Mouse (Mus musculus): ENCODE data around the gene Sh3bgrl3.
"Not testable (repeated sequence)": the region's sequence is repeated elsewhere in the genome, so short reads cannot be mapped to it uniquely, and the experiment has no call there.

Sh3bgrl3 gene

GRCm38 (mm10) chr4:134128221-134128982, at the start of gene Sh3bgrl3:
Sh3bgrl3 (minus strand) TSS chr4:134128789.
- in situ Hi-C loops (cut with MboI, MseI) = loop anchor here (5.0 kb wide), 2 partner anchors 36 to 91 kb away; no protein-coding TSS in a partner anchor

DNA sequence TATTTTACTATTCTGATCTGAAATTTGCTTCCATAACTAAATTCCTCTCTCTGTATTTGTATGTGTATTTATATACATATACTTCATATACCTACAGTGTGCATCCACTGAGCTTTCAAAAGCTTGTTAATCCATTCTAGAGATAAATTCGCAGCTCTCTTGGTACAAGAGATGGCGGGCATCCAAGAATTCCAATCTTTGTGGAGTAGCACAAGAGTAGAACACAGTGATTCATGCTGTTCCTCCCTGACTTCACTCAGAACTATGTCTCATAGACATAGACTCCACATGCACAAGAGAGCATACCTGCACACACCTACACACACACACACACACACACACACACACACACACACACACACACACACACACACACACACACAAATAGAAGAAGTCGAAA, 43.8 kb upstream of the Sh3bgrl3 start:
- in situ Hi-C loops (cut with MboI, MseI) = no loop called here

DNA sequence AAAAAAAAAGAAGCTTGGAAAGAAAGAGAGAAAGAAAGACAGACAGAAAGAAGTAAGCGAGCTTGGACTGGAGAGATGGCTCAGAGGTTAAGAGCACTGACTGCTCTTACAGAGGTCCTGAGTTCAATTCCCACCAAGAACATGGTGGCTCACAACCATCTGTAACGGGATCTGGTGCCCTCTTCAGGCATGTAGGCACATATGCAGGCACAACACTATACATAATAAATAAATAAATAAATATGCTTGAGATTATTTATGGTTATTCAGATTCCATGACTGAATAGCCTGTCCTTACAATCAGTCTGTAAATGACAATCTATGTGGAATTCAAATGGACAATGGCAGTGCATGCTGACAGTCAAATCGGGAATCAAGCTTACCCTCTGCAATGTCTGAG, 38.3 kb upstream of the Sh3bgrl3 start:
- in situ Hi-C loops (cut with MboI, MseI) = no loop called here

- in situ Hi-C loops (cut with MboI, MseI) = no loop called here
Measured at GRCm38 (mm10) chr4:134165548-134166465, 37.2 kb upstream of the Sh3bgrl3 start.

- in situ Hi-C loops (cut with MboI, MseI) = no loop called here
Measured at GRCm38 (mm10) chr4:134165024-134165423, 36.4 kb upstream of the Sh3bgrl3 start.

DNA sequence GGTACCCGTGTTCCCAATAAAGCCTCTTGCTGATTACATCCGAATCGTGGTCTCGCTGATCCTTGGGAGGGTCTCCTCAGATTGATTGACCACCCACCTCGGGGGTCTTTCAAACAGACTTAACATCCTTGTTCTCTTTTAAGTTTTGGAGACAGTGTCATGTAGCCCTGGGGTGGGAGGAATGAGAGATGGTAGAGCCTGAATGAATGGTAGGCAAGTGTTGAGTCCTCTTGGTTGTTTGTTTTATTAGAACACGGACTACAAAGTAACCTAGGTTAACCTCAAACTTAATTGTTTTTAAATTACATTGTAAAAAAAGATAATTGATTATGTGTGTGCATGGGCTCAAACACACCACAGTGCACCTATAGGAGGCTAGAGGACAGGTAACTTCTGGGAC, 36.0 kb upstream of the Sh3bgrl3 start:
- in situ Hi-C loops (cut with MboI, MseI) = no loop called here

DNA sequence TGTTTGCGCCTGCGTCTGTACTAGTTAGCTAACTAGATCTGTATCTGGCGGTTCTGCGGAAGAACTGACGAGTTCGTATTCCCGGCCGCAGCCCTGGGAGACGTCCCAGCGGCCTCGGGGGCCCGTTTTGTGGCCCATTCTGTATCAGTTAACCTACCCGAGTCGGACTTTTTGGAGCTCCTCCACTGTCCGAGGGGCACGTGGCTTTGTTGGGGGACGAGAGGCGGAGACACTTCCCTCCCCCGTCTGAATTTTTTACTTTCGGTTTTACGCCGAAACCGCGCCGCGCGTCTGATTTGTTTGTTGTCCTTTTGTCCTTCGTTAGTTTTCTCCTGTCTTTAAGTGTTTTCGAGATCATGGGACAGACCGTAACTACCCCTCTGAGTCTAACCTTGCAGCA, 31.5 kb upstream of the Sh3bgrl3 start:
- in situ Hi-C loops (cut with MboI, MseI) = not testable (repeated sequence)

DNA sequence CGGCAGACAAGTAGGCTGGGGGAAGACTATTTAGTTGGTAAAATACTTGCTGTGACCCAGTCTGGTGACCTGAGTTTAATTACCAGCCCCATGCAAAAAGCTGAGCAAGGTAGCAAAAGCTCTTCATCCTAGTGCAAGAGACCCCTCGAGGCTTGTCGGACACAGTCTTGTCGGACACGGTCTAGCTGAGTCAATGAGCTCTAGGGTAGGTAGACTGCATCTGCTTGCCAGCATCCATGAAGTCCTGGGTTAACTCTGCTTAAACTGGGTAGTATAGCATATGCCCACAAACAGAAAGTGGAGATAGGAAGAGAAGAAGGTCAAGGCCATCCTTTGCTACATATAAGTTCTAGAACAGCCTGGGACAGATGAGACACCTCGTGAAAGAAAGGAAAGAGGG, 30.2 kb upstream of the Sh3bgrl3 start:
- in situ Hi-C loops (cut with MboI, MseI) = no loop called here

DNA sequence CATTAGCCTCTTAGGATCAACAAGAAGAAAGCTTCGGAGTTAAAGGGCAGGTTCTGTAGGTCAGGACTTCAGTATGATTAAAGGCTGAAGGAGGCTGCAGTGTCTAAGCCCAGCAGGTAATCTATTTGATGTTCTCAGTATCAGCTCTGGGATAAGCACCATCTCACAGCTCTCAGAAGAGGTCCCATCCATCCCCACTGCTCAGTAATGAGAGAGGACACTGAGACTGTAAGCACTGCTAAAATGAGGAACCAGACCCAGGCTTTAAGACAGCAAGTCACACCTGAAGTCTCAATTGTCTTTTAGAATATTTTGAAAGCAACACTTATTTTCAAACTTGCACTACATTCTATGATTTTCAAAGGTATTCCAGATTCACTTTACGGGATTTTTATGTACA, 29.0 kb upstream of the Sh3bgrl3 start:
- in situ Hi-C loops (cut with MboI, MseI) = no loop called here

DNA sequence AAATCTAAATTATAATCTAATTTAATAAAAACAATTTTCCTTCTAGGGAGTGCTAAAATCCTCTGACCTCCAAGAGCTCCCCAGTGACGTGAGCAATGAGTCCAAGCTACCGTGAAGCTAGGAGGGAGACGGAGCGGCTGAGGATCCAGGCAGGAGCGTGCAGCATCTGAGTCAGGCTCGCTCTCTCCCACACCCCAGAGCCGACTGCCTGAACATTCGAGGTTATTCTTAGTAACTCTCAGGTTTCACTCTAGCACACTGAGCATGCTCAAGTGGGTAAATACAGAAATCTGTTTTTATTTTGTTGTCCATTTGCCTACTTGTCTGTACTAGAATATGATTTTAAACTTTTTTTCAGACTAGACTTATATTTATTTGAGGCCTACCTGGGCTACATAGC, 28.2 kb upstream of the Sh3bgrl3 start:
- in situ Hi-C loops (cut with MboI, MseI) = no loop called here

- in situ Hi-C loops (cut with MboI, MseI) = no loop called here
Measured at GRCm38 (mm10) chr4:134155961-134156465, 27.4 kb upstream of the Sh3bgrl3 start.

- in situ Hi-C loops (cut with MboI, MseI) = no loop called here
Measured at GRCm38 (mm10) chr4:134155531-134155930, 26.9 kb upstream of the Sh3bgrl3 start.

- in situ Hi-C loops (cut with MboI, MseI) = no loop called here
Measured at GRCm38 (mm10) chr4:134154354-134154753, 25.8 kb upstream of the Sh3bgrl3 start.

- in situ Hi-C loops (cut with MboI, MseI) = no loop called here
Measured at GRCm38 (mm10) chr4:134153656-134154055, 25.1 kb upstream of the Sh3bgrl3 start.

GRCm38 (mm10) chr4:134152112-134152511, 23.5 kb upstream of the Sh3bgrl3 start:
- in situ Hi-C loops (cut with MboI, MseI) = no loop called here

GRCm38 (mm10) chr4:134149389-134149788, 20.8 kb upstream of the Sh3bgrl3 start:
- in situ Hi-C loops (cut with MboI, MseI) = no loop called here

DNA sequence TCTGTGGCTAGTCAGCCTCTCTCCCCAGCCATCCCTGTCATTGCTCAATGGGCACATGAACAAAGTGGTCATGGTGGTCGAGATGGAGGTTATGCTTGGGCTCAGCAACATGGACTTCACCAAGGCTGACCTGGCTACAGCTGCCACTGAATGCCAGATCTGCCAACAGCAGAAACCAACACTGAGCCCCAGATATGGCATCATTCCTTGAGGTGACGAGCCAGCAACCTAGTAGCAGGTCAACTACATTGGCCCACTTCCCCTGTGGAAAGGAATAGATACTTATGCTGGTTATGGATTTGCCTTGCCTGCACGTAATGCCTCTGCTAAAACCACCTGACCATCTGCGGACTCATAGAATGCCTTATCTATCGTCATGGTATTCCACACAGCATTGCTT, 15.7 kb upstream of the Sh3bgrl3 start:
- in situ Hi-C loops (cut with MboI, MseI) = not testable (repeated sequence)

DNA sequence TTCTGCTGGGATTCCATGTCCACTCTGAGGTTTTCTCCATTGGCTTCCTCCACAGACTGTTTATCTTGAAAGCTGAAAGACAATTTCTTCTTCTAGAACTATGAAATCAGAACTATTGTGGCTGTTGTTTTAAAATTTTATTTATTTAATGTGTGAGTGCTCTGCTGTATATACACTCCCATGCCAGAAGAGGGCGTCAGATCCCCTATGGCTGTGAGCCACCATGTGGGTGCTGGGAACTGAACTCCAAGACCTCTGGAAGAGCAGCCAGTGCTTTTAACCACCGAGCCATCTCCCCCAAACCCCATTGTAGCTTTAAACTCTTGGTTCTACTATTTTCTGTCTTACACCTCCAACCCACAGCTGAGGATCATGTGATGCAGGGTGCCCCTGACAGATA, 10.3 kb upstream of the Sh3bgrl3 start:
- in situ Hi-C loops (cut with MboI, MseI) = no loop called here

DNA sequence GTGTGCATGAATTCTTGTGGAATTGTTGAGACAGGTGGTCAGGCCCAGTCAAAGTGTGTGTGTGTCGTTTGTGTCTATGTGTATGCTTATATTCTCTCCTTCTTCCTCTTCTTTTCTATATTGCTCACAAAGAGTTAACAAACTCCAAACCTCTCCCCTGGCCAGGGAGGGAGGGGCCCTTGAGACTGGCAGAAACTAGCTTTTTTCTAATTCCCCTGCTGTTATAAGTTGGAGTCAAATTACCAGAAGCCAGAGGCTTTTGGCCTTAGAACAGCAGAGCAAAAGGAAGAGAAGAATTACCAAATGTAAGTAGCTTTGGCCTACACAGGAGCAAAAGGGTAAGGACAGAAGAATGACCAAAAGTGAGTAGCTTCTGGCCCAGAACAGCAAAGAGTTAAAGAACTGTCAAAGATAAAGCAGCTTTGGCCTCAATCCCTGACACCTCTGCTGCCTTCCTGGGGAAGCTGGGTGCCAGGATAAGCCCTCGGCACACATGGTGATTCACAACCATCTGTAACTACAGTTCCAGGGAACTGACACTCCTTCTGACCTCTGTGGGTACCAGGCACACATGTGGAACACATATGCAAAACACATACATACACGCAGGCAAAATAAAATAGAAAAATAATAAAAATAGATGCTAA, 7.8 kb upstream of the Sh3bgrl3 start:
- in situ Hi-C loops (cut with MboI, MseI) = no loop called here

GRCm38 (mm10) chr4:134132519-134133095, 4.0 kb upstream of the Sh3bgrl3 start:
- in situ Hi-C loops (cut with MboI, MseI) = loop anchor here (5.0 kb wide), 1 partner anchor 665 kb away; no protein-coding TSS in a partner anchor

DNA sequence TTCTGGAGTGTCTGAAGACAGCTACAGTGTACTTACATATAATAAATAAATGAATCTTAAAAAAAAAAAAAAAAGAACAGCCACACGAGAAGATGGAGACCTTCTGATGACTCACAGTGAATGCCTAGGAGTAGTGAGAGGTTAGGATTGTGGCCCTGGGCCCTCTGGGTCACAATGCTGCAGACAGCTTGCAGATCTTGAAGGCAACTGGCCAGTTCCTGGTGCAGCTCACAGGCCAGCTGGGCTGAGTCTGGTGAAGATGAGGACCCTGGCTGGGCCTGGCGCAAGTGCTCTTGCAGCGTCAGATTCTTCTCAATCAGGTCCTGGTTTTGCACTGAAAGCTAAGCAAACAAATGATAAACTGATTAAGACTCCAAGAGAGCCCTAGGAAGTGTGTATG, 3.5 kb upstream of the Sh3bgrl3 start:
- in situ Hi-C loops (cut with MboI, MseI) = loop anchor here (5.0 kb wide), 1 partner anchor 665 kb away; no protein-coding TSS in a partner anchor

Measured in T-helper 2 cell (primary cell).